Mouse (Mus musculus) gonadal fat pad, adult 2 months (tissue): ENCODE measurements around the gene Naxe. TPM values are rescaled to one million over a fixed set of nuclear protein-coding genes. Genes with fewer than 3 reads are reported as not detected.

Experiments
- DNase-seq: peaks from one replicate; pipeline ENCODE4 v3.0.0-alpha.2; 2012; ENCODE audit warnings: low read depth
- polyA plus RNA-seq: library from polyadenylated mRNA; depleted of rRNA; stranded (reverse); fragments of >200 nt; gene quantifications from 2 replicates; pipeline ENCODE4 v1.2.3, GENCODE M21; 2012; rRNA removed

Gene Naxe
- 98.6 and 109 TPM in 2 replicates for polyA plus RNA-seq

DNA sequence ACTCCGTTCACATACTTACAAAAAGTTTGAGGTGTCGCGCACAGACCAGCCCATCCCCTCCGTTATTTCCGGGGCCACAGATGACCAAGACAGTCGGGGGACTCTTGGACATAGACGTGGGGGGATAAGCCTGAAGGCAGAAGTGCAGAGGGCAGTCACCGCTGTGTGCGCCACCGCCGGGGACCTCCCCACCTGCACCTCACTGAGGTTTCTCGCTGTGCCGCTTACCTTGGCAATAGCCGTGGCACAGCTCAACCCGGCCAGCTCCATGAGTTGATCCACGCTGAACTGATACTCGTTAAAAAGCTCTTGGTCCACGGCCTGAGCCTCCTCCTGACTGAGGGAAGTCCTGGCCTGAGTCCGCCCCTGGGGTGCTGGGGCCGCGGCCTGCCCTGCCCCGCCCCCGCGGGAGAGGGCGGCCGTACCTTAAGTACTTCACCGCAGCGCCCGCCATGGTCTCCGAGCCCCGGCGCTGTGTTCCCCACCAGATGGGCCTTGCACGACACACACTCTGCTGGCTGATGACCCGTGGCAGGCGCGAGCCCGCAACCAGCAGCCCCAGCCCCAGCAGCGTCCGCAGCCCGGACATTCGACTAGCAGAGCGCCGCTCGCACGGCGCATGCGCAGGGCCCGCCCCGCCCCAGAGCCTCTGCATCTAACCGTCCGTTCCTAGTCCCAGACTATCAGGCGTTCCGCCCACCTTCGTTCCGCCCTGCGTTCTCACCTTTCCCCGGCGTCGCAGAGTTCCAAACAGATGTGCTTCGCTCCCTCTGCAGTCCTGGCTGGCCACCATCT is at the start of gene Naxe:
TSS of gene Naxe (minus strand) at position 594 of the 795 bp plus-strand sequence.
- DNase-seq = no peak

DNA sequence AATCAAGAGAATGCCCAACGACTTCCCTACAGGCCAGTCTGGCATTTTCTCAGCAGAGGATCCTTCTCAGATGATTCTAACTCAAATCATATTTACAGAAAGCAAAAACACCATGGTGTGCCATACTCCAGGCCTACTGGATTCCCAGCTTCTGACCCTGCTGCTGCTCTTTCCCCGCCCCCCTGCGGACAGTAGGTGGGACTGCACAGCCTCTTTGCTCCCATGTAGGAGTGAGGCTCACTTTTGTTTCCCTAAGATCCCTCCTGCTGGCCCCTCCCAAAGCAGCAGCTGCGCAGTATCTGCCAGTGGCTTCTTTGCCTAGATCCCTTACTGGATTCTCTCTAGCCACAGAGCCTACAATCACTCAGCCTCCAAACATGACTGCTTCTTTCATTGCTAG is 47.8 kb upstream of the Naxe start:
- DNase-seq = no peak

- no peak for DNase-seq
Observed at GRCm38 (mm10) chr3:88102611-88103010, 44.3 kb upstream of the Naxe start.

DNA sequence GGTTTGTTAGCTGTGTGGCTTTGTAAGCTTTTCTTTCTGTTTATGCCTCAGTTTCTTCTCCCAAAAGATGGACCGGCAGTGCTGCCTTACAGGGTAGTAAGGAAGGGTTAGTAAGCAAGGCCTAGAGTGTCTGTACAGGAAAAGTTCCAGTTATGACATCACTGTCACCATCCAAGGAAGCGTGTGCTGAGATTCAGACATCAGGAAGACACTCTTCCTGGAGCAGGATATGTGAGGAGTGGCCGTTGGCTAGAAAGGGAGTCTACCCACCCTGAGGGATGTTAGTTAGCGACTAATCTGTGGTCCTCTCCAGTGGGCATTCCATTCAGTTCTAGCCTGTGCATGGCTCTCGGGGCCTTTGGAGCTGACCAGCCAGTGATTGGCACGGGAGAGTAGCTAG is 43.9 kb upstream of the Naxe start:
- DNase-seq = no peak

DNA sequence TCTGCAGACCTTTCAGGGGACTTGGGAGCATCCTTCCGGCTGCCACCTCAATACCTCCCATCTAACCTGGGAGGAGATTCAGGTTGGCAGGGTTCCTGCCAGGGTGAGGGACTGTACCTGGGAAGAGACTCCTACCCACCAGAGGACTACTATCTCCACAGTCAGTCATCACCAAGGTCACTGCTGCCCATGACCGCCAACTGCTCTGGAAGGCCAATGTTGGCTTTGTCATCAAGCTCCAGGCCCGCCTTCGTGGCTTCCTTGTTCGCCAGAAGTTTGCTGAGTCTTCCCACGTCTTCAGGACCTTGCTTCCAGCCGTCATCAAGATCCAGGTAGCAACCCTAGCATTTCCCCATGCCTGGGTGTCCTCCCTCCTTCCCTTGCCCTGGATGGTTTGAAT is 43.4 kb upstream of the Naxe start:
- DNase-seq = no peak

DNA sequence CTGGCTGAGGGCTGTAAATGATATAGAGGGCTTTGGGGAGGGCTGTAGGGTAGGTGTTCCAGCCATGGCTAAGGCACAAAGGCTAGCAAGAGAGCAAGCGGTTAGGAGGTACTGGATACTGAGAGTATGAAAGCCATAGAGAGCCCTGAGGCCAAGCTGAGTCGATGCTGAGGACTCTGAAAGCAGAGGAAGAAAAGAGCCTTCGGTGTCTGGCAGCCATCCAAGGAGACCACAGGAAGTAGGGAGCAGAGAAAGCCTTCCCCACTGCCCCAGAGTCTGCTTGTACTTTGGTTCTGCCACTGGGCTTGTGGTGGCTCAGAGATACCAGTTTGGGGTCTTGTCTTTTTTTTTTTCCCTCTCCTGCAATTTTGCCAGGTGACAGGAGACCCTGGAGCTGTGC is 42.0 kb upstream of the Naxe start:
- DNase-seq = no peak

GRCm38 (mm10) chr3:88097666-88098065 is 39.4 kb upstream of the Naxe start:
- DNase-seq = no peak

- DNase-seq = no peak
Observed at GRCm38 (mm10) chr3:88094126-88094525, 35.8 kb upstream of the Naxe start.

DNA sequence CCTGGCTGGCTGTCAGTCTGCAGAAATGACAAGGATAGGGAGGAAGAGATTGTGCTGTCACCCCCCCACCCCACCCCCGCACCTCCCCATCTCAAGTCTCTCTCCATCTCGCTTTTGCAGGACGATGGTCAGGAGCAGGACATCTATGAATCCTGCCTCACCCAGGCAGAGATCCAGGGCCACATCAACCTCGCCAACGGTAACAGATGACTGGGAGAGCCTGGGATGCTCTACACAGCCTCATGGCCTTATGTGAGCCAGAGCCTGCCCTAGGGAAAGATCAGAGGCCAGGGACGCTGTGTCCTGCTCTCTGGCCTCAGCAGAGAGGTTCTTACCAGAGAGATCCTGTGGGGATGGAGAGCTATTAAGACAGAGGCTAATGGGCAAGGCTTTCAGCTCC is 32.3 kb upstream of the Naxe start:
- no peak for DNase-seq

DNA sequence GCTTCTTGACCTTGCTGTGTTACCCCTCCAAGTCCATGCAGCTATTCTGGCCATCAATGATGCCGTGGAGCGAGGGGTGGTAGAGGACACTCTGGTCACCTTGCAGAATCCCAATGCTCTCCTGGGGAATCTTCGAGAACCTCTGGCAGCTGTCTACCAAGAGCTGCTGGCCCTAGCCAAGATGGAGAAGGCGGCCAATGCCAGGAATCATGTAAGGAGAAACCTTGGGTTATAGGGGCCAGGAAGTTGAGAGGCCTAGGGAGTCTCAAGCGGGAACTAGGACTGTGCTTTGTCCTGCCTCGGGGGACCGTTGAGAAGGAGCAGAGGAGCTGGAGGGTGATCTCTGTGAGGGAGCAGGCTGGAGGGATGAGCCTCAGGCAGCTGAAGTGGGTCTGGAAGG is 31.8 kb upstream of the Naxe start:
- DNase-seq = no peak

DNA sequence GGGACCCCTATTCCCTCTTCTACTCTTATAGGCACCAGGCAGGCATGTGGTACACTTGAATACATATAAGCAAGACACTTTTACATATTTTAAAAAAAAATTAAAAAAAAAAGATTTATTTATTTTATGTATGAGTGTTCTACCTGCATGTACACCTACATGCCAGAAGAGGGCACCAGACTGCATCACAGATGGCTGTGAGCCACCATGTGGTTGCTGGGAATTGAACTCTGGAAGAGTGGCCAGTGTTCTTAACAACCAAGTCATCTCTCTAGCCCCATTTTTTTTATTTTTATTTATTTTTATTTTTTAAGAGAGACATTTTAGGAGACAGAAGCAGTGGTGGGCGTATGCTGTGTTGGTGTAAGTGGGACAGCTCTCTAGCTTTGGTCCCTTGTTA is 29.4 kb upstream of the Naxe start:
- no peak for DNase-seq

- no peak for DNase-seq
Observed at GRCm38 (mm10) chr3:88085459-88085858, 27.2 kb upstream of the Naxe start.

GRCm38 (mm10) chr3:88084001-88084400 is 25.7 kb upstream of the Naxe start:
- no peak for DNase-seq

- DNase-seq = no peak
Observed at GRCm38 (mm10) chr3:88082663-88083062, 24.4 kb upstream of the Naxe start.

DNA sequence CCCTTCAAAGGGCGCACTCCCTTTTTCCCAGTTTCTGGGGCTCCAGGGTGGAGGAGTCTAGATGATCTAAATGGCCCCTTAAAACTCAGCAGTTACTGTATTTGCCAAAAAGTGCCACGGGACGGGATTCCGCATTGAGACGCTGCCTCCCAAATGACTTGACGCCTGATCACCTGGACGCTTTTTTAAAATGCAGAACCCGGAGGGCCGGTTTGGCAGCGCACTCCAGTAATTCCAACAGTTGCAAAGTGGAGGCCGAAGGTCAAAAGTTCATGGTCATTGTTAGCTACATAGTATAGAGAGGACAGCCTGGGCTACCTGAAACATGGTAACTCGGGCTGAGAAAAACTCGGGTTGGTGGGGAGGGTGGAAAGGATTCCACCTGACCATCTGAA is 23.9 kb upstream of the Naxe start:
- DNase-seq = no peak

DNA sequence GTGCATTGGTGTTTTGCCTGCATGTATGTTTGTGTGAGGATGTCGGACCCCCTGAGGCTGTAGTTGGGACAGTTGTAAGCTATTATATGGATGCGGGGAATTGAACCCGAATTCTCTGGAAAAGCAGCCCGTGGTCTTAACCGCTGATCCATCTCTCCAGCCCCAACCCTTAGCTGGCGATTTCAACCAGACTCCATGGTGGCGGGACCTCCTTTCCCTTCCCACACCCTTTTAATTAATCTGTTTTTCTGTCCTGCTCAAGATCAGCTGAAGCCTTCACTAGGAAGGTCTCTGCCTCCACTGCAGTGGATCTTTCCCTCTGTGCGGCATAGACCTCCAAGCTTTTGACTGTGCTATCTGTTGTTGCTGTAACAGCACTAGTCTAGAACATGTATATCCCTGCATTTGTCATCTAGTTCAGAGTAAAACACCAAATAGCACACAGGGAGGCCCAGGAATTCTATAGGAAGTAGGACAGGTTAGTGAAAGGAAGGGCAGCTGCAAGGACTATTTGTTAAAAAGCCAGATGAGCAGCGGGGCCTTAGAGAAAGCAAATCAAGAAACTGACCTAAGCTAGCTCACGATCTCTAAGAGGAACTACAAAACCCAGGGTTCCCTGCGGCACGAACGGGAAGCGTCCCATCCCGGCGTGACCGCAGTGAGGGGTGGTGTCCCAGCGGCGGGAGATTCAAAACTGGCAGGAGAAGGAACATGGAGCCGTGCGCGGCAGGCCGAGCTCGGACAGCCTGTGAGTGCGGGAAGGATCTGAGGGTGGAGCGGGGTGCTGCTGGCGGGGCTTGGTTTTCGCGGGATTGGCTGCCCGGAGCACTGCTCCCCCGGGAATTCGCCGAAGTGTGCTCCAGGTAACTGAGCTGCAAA is 23.3 kb upstream of the Naxe start, which contains the start of gene Iqgap3:
TSS of gene Iqgap3 (plus strand) at position 627 of the 879 bp plus-strand sequence.
- no peak for DNase-seq

DNA sequence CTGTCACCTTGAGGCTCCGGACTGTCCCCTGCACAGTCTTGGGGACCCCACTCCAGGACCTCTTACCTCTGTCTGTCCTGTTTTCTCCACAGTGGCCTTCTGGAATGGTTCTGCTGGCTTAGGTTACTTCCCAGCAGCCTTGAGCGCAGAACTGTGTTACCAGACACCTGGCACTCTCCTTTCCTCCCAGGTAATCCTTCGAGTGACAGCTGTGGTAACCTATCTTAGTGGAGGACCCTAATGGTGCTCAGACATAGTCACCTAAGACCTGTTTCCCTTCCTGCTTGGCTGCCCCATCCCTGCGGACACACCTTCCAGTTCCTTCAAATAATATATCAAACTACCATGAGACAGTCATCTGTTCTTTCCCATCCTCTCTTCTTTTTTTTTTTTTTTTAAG is 19.9 kb upstream of the Naxe start, which contains the start of gene Ttc24:
TSS of gene Ttc24 (minus strand) at position 101 of the 400 bp plus-strand sequence.
- DNase-seq = no peak

DNA sequence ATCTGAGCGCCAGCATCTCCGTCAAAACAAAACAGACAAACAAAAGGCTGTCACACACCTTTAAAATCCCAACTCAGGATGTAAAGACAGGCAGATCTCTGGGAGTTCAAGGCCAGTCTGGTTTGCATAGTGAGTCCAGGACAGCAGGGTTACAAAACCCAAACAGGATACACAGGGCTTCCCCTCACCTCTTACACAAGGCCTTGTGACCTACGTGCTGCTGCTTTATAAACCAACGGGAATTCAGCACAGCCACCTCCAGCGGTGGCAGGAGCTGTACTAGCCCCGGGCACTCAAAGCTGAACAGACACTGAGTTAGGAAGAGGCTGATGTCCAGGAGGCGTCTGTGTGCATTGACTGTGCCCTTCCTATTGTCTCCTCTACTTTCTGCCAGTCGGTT is 19.1 kb upstream of the Naxe start:
- DNase-seq = no peak

DNA sequence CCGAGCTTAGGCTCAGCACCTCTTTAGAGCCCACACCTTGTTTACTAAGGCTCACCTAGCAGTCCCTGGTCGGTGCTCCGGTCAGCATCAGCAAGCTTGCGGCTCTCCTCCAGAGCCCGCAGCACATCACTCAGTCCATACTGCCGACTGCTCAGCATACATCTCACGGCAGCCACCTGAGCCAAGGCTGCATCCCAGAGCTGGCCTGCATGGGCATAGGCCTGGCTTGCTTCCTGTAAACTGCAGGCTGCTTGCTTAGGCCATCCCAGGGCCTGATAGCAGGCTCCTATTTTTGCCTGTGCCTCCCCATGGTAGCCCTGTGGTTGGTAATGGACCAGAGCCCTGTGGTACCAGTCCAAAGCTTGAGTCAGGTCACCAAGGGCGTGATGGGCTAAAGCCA is 16.5 kb upstream of the Naxe start:
- no peak for DNase-seq

- DNase-seq = no peak
Observed at GRCm38 (mm10) chr3:88074351-88074750, 16.1 kb upstream of the Naxe start.

GRCm38 (mm10) chr3:88073631-88074030 is 15.3 kb upstream of the Naxe start:
- DNase-seq = no peak

DNA sequence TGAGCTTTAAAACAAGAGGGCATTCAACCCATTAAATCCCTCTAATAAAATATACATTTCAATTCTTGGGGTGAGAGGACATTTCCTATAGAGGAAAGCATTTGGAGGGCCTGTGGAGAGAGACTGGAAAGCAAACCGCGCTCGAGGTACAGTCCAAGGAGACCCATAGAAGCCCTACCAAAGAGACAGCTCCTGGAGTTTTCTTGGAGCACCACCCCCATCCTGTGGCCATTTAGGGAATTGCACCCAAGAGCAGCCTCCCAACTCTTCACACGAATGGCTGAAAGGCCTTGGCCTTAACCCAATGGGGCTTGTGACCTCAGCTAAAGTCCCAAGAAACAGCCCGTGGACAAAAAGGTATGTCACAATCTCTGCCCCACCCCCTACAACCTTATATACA is 13.5 kb upstream of the Naxe start:
- DNase-seq = no peak

- DNase-seq = no peak
Observed at GRCm38 (mm10) chr3:88068386-88068785, 10.1 kb upstream of the Naxe start.
